Mouse (Mus musculus) intestine, embryonic 14.5 days (tissue): ENCODE results near the gene Usp38. TPM values are rescaled to one million over a fixed set of nuclear protein-coding genes. Genes with fewer than 3 reads are reported as not detected.

Experiments
- ATAC-seq: fragments of 200-750 bp; cut with Nextera tagmentation; replicated peaks from 2 replicates; pipeline ENCODE4 v1.8.0; 2017; ENCODE audit warnings: low read depth, moderate number of reproducible peaks, moderate TSS enrichment, moderate library complexity; ENCODE audit not compliant: low FRiP score, low TSS enrichment
- DNase-seq: peaks from one replicate; pipeline ENCODE4 v3.0.0-alpha.2; 2018; ENCODE audit warnings: low spot score
- H3K27ac ChIP-seq: fragments of 300-500 bp; sonication (generic); 2 replicates; pipeline ENCODE4 v1.5.1; 2014; ENCODE audit warnings: low read depth, mild to moderate bottlenecking, control low read depth
- H3K27me3 ChIP-seq: fragments of 300-500 bp; sonication (generic); replicated peaks from 2 replicates; pipeline ENCODE4 v1.6.1; 2014; ENCODE audit warnings: low read length, control low read depth; ENCODE audit not compliant: control insufficient read depth, insufficient read depth
- H3K36me3 ChIP-seq: fragments of 300-500 bp; sonication (generic); 2 replicates; pipeline ENCODE4 v1.6.1; 2014; ENCODE audit warnings: low read length, control low read depth; ENCODE audit not compliant: control insufficient read depth, insufficient read depth
- H3K4me1 ChIP-seq: fragments of 300-500 bp; sonication (generic); replicated peaks from 2 replicates; pipeline ENCODE4 v1.6.1; 2014; ENCODE audit warnings: low read length, control low read depth, mixed read lengths; ENCODE audit not compliant: control insufficient read depth, insufficient read depth
- H3K4me2 ChIP-seq: fragments of 300-500 bp; sonication (generic); 2 replicates; pipeline ENCODE4 v1.6.1; 2014; ENCODE audit warnings: low read length
- H3K4me3 ChIP-seq: fragments of 300-500 bp; sonication (generic); 2 replicates; pipeline ENCODE4 v1.5.1; 2014; ENCODE audit warnings: low read depth, low read length, control low read depth, mixed read lengths
- H3K9ac ChIP-seq: fragments of 300-500 bp; sonication (generic); 2 replicates; pipeline ENCODE4 v1.6.1; 2014; ENCODE audit warnings: mild to moderate bottlenecking, low read length
- H3K9me3 ChIP-seq: fragments of 300-500 bp; sonication (generic); 2 replicates; pipeline ENCODE4 v1.6.1; 2016; ENCODE audit warnings: low read length, control low read depth; ENCODE audit not compliant: control insufficient read depth
- WGBS: fragments of 180-500 bp; shearing (Covaris S2); extraction: QIAGEN DNeasy Blood & Tissue Kit; methylation state at CpG from one replicate; pipeline ENCODE4 v1.1.7; 2014; 5-methylcytosine and 5-hydroxymethylcytosine counted together
- polyA plus RNA-seq: library from polyadenylated mRNA; unstranded; fragments of >200 nt; fragmentation: Nextera tagmentation; extraction: Ambion mirVana; gene quantifications from 2 replicates; pipeline ENCODE4 v1.2.1, GENCODE M21; 2014

Gene Usp38
- polyA plus RNA-seq, 1 experiment from 2014 or later: 22.0 TPM

GRCm38 (mm10) chr8:80957776-80958175 is 57.0 kb downstream of the Usp38 start:
- no peak overlapping the region for H3K27ac ChIP-seq
- ATAC-seq (no peak), DNase-seq (no peak)
- H3K27me3 ChIP-seq: no peaks in the 10 kb centered on the region
- H3K4me3 ChIP-seq: no peak overlapping the region
- no peak overlapping the region for H3K4me2 ChIP-seq
- no peaks in the 10 kb centered on the region for H3K36me3 ChIP-seq
- H3K9ac ChIP-seq: no peak overlapping the region
- WGBS: 61% methylated on average over 5 of the region's 5 CpGs
- peaks cover 8% of the 10 kb centered on the region; the same call in 1 of the 2 replicates for H3K9me3 ChIP-seq
- H3K4me1 ChIP-seq: peaks cover 4% of the 10 kb centered on the region; the same call in 1 of the 2 replicates

- Histone ChIP-seq H3K36me3 (no peaks in the 10 kb centered on the region), H3K9me3 (peaks cover 8% of the 10 kb centered on the region; the same call in 1 of the 2 replicates), H3K27me3 (no peaks in the 10 kb centered on the region), H3K27ac (no peak overlapping the region), H3K4me1 (peaks cover 8% of the 10 kb centered on the region), H3K4me2 (no peak overlapping the region), H3K4me3 (no peak overlapping the region), H3K9ac (no peak overlapping the region)
- DNase-seq: no peak
- WGBS: 77% methylated on average over 3 of the region's 3 CpGs
- no peak for ATAC-seq
These were observed 61.8 kb downstream of the Usp38 start for GRCm38 (mm10) chr8:80952973-80953372.

- H3K27ac ChIP-seq: no peak overlapping the region
- no peaks in the 10 kb centered on the region for H3K36me3 ChIP-seq
- DNase-seq: no peak
- peaks cover 8% of the 10 kb centered on the region for H3K4me1 ChIP-seq
- no peak for ATAC-seq
- no peaks in the 10 kb centered on the region for H3K27me3 ChIP-seq
- H3K4me2 ChIP-seq: no peak overlapping the region
- 41% methylated on average over 6 of the region's 6 CpGs for WGBS
- H3K4me3 ChIP-seq: no peak overlapping the region
- H3K9me3 ChIP-seq: peaks cover 8% of the 10 kb centered on the region; the same call in 1 of the 2 replicates
- no peak overlapping the region for H3K9ac ChIP-seq
These were observed 62.4 kb downstream of the Usp38 start for GRCm38 (mm10) chr8:80952235-80952915.

GRCm38 (mm10) chr8:80948405-80949183 is 66.1 kb downstream of the Usp38 start:
- no peak overlapping the region for H3K9ac ChIP-seq
- no peaks in the 10 kb centered on the region for H3K36me3 ChIP-seq
- H3K27ac ChIP-seq: no peak overlapping the region
- no peak overlapping the region for H3K4me3 ChIP-seq
- DNase-seq (no peak), ATAC-seq (no peak)
- H3K4me2 ChIP-seq: no peak overlapping the region
- H3K27me3 ChIP-seq: no peaks in the 10 kb centered on the region
- H3K4me1 ChIP-seq: peaks cover 8% of the 10 kb centered on the region
- H3K9me3 ChIP-seq: no peaks in the 10 kb centered on the region
- 55% methylated on average over 7 of the region's 7 CpGs for WGBS

GRCm38 (mm10) chr8:80943742-80944141 is 71.0 kb downstream of the Usp38 start:
- H3K4me2 ChIP-seq: no peak overlapping the region
- ATAC-seq (no peak), DNase-seq (no peak)
- no peaks in the 10 kb centered on the region for H3K27me3 ChIP-seq
- 89% methylated on average over 3 of the region's 3 CpGs for WGBS
- peaks cover 10% of the 10 kb centered on the region for H3K4me1 ChIP-seq
- no peak overlapping the region for H3K9ac ChIP-seq
- no peak overlapping the region for H3K4me3 ChIP-seq
- H3K36me3 ChIP-seq: no peaks in the 10 kb centered on the region
- H3K27ac ChIP-seq: no peak overlapping the region
- H3K9me3 ChIP-seq: no peaks in the 10 kb centered on the region

- no peak for DNase-seq
- no peaks in the 10 kb centered on the region for H3K27me3 ChIP-seq
- no peaks in the 10 kb centered on the region for H3K36me3 ChIP-seq
- H3K9ac ChIP-seq: no peak overlapping the region
- no peak overlapping the region for H3K4me3 ChIP-seq
- no peak overlapping the region for H3K4me2 ChIP-seq
- H3K4me1 ChIP-seq: peaks cover 19% of the 10 kb centered on the region
- no peaks in the 10 kb centered on the region for H3K9me3 ChIP-seq
- 91% methylated on average over 3 of the region's 3 CpGs for WGBS
- no peak overlapping the region for H3K27ac ChIP-seq
- no peak for ATAC-seq
These were observed 73.1 kb downstream of the Usp38 start for GRCm38 (mm10) chr8:80941621-80942020.

- H3K36me3 ChIP-seq: no peaks in the 10 kb centered on the region
- DNase-seq: no peak
- no peak overlapping the region for H3K9ac ChIP-seq
- peak overlapping the region; percentile 26 for H3K4me2 ChIP-seq
- H3K4me3 ChIP-seq: no peak overlapping the region
- 26% methylated on average over 15 of the region's 15 CpGs for WGBS
- peaks cover 19% of the 10 kb centered on the region for H3K4me1 ChIP-seq
- no peaks in the 10 kb centered on the region for H3K9me3 ChIP-seq
- H3K27me3 ChIP-seq: no peaks in the 10 kb centered on the region
- ATAC-seq: 0 out of 2 replicates have a peak, but pooled peaks have one; percentile 50
- H3K27ac ChIP-seq: peak overlapping the region; percentile 57
These were observed 76.7 kb downstream of the Usp38 start for GRCm38 (mm10) chr8:80937814-80938650.
